Mouse (Mus musculus) inflammation-experienced regulatory T-cells (primary cell): Measurements from ENCODE around the gene Klhl30. TPM values are rescaled to one million over a fixed set of nuclear protein-coding genes. Genes with fewer than 3 reads are reported as not detected.

Experiments used
- polyA plus RNA-seq, 2 experiments: library from polyadenylated mRNA; unstranded; fragments of 100-300 nt; shearing (Covaris generic); gene quantifications; one replicate each; pipeline ENCODE4 v1.2.1; 2017

Klhl30 gene
- under 1 TPM; 0.06 to 0.80 TPM for polyA plus RNA-seq

DNA sequence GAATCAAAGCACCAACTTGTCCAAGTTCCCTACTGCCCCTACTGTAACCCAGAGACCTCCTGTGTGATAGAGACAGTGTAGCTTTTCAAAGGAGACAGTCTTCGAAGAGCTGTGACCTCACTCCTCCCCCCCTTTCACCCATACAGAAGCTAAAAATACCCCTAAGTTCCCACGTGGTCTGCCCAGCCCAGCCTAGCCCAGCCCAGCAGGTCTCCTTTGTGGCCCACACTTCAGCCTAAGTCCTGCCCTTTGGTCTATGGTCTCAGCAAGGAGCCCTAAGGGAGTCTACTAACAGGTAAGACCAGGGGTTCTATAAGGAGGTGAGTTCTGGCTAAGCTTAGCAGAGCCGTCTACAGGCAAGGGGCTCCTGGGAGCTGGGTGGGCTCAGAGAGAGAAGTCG lies at the start of gene Klhl30:
Gene Klhl30 (plus strand): TSS at position 176 of the 400 bp plus-strand sequence.

DNA sequence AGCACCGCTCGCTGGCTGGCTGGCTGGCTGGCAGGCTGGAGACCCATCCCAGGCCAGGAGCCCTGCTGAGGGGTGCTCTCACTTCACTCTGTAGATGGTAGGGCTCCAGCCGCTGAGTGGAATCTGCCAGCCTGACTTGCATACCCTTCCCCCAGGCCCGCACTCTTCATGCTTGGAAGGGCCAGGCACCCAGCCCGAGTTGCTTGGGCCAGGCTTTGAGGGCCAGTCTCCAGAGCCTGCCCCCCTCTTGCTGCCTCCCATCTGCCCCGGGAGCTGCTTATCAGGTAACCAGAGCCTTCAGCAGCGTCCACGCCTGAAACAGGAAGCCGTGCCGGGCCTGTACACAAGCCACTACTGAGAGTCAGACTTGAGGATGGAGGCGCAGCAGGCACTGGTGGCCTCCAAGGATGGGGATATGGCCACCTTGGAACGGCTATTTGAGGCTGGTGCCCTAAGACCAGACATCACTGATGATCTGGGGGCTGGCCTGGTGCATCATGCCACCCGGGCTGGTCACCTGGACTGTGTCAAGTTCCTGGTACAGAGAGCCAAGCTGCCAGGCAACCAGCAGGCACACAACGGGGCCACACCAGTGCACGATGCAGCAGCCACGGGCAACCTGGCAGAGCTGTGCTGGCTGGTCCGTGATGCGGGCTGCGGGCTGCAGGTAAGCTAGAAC lies 28.9 kb upstream of the Klhl30 start, which contains the start of gene Espnl:
Gene Espnl (plus strand): TSS at position 316 of the 679 bp plus-strand sequence.

GRCm38 (mm10) chr1:91366215-91367108 lies 15.6 kb downstream of the Klhl30 start, which contains the start of gene Erfe:
TSS of gene Erfe (plus strand) at chr1:91366430.

DNA sequence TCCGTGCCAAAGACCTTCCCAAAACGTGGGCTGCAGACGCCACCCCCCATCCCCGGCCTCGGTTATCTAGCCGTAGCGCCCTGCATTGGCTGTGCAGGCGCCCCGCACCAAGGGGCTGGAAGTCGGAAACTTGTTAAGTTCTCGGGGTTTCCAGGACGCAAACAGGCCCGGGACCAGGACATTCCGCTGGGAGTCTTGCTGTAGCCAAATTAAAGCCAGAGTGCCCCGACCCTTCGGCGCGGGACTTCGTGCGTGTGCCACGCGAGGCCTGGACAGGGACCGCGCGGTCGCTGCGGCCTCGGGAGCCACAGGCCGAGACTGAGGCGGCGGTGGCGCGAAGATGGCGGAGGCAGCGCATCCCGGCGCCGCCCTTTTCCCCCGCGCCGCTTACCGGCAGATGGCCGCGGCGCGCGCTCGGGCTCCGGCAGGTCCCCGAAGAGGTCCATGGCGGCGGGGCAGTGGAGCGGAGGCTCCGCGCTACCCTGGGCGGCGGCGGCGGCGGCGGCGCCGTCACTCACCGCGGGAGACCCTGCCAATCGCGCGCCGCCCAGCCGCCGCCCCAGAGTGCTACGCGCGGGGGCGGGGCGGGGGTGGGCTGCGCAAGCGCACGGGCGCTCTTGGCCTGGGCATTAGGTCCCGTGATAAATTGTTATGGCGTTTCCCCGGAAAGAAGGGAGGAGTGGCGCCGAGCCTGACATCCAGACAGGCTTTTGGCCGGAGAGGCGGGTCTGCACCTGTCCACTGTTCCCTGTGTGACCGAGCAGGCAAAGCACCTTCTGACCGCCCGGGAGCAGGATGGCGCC lies 47.6 kb downstream of the Klhl30 start, which contains the start of gene Ilkap:
Gene Ilkap (minus strand): TSS at position 556 of the 803 bp plus-strand sequence.

Other genes starting within 250 kb of the Klhl30 start
- gene Rbm44, start 205.9 kb upstream of the Klhl30 start, polyA plus RNA-seq, result 1 to 10 TPM in 1 of 2 experiments, under 1 TPM in 1; 0.53 to 3.2 TPM
- 10 to 100 TPM; 24.0 to 33.2 TPM for gene Ramp1, start 171.2 kb upstream of the Klhl30 start, polyA plus RNA-seq
- 10 to 100 TPM; 71.2 to 82.1 TPM for gene Ube2f, start 100.7 kb upstream of the Klhl30 start, polyA plus RNA-seq
- 10 to 100 TPM; 25.1 to 60.9 TPM for gene Scly, start 52.7 kb upstream of the Klhl30 start, polyA plus RNA-seq
- gene Espnl, start 28.9 kb upstream of the Klhl30 start, polyA plus RNA-seq, result under 1 TPM; 0.07 to 0.42 TPM
- under 1 TPM in 1 of 2 experiments, not detected in 1; 0.10 TPM for gene Erfe, start 15.4 kb downstream of the Klhl30 start, polyA plus RNA-seq
- gene Ilkap, start 47.8 kb downstream of the Klhl30 start, polyA plus RNA-seq, result 100 to 1,000 TPM; 126 to 185 TPM
- 10 to 100 TPM; 61.2 to 86.5 TPM for gene Hes6, start 63.0 kb downstream of the Klhl30 start, polyA plus RNA-seq
- gene Per2, start 108.3 kb downstream of the Klhl30 start, polyA plus RNA-seq, result 1 to 10 TPM; 2.4 to 2.8 TPM
- gene Traf3ip1, start 143.6 kb downstream of the Klhl30 start, polyA plus RNA-seq, result 1 to 10 TPM; 4.4 to 5.9 TPM
- 10 to 100 TPM in 1 of 2 experiments, 1 to 10 TPM in 1; 6.1 to 10.9 TPM for gene Asb1, start 189.5 kb downstream of the Klhl30 start, polyA plus RNA-seq